Mouse (Mus musculus): ENCODE measurements at regions not wholly inside any gene's neighbourhood (a gene's known extent, or its start where the extent isn't known, plus 50 kb on each side); places are given as distances from the start of the nearest gene placed in this dataset.
"Not testable (repeated sequence)": the region's sequence is repeated elsewhere in the genome, so short reads cannot be mapped to it uniquely, and the experiment has no call there.

GRCm38 (mm10) chr9:33728058-33728457, 757.6 kb upstream of the Kirrel3 start:
- not testable (repeated sequence) for TF ChIP-seq E2F4 (IDR thresholded peaks at IDR 0.05; ENCODE audit: insufficient read depth); REST (IDR thresholded peaks at IDR 0.05; ENCODE audit: insufficient read depth, insufficient read length); POLR2A (IDR thresholded peaks at IDR 0.05; ENCODE audit: insufficient read length, low read depth); MAX (IDR thresholded peaks at IDR 0.05; ENCODE audit: low read depth); USF1 (IDR thresholded peaks at IDR 0.05; ENCODE audit: low read depth); MYOG (IDR thresholded peaks at IDR 0.05; ENCODE audit: control insufficient read depth in 1 of 3, insufficient read depth in 1 of 3, insufficient read length in 2 of 3, low read depth in 2 of 3); TCF3 (IDR thresholded peaks at IDR 0.05; ENCODE audit: insufficient read length, low read depth); POLR2AphosphoS2 (IDR thresholded peaks at IDR 0.05; ENCODE audit: insufficient read length, low read depth); SRF (IDR thresholded peaks at IDR 0.05; ENCODE audit: control insufficient read depth, insufficient read length, low read depth); TCF12 (IDR thresholded peaks at IDR 0.05; ENCODE audit: insufficient read depth, poor library complexity, severe bottlenecking); MYOD1 (IDR thresholded peaks at IDR 0.05; ENCODE audit: control insufficient read depth in 1 of 3, insufficient read length in 2 of 3, low read depth in 2 of 3)
